Mouse (Mus musculus): Measurements from ENCODE around the gene Cpeb4. TPM values are rescaled to one million over a fixed set of nuclear protein-coding genes. Genes with fewer than 3 reads are reported as not detected.
"Not testable (repeated sequence)": the region's sequence is repeated elsewhere in the genome, so short reads cannot be mapped to it uniquely, and the experiment has no call there.

Cpeb4 gene
- polyA plus RNA-seq, 1 experiment from 2014 or later: 15.1 TPM

GRCm38 (mm10) chr11:31837243-31837642, 34.8 kb upstream of the Cpeb4 start:
- 86% methylated on average over 3 of the region's 3 CpGs for WGBS
- Histone ChIP-seq H3K36me3 (no peaks in the 10 kb centered on the region), H3K4me3 (no peak overlapping the region), H3K27ac (replicated peaks) (no peak overlapping the region), H3K27me3 (no peaks in the 10 kb centered on the region), H3K9ac (no peak overlapping the region), H3K9me3 (no peaks in the 10 kb centered on the region), H3K4me2 (no peak overlapping the region), H3K4me1 (replicated peaks) (peaks cover 20% of the 10 kb centered on the region)
- no peak for ATAC-seq (ENCODE audit: low read depth)

- Histone ChIP-seq H3K4me1 (replicated peaks) (peaks cover 19% of the 10 kb centered on the region), H3K9me3 (no peaks in the 10 kb centered on the region), H3K27me3 (no peaks in the 10 kb centered on the region), H3K9ac (no peak overlapping the region), H3K36me3 (no peaks in the 10 kb centered on the region), H3K4me2 (no peak overlapping the region), H3K27ac (replicated peaks) (0 out of 2 replicates have a peak overlapping the region, but pooled peaks have one; percentile 7), H3K4me3 (no peak overlapping the region)
- WGBS: 93% methylated on average over 4 of the region's 4 CpGs
- ATAC-seq (ENCODE audit: low read depth): no peak
Measured at GRCm38 (mm10) chr11:31837753-31838152, 34.3 kb upstream of the Cpeb4 start.

- H3K36me3 ChIP-seq: no peaks in the 10 kb centered on the region
- no peaks in the 10 kb centered on the region for H3K9me3 ChIP-seq
- 35% methylated on average over 7 of the region's 7 CpGs for WGBS
- peak overlapping the region; percentile 9; the same call in 1 of the 2 replicates for H3K4me2 ChIP-seq
- peak overlapping the region; percentile 70 for H3K27ac ChIP-seq (replicated peaks)
- peaks cover 23% of the 10 kb centered on the region for H3K4me1 ChIP-seq (replicated peaks)
- H3K4me3 ChIP-seq: no peak overlapping the region
- H3K27me3 ChIP-seq: no peaks in the 10 kb centered on the region
- no peak overlapping the region for H3K9ac ChIP-seq
- peak; percentile 70 for ATAC-seq (ENCODE audit: low read depth)
Measured at GRCm38 (mm10) chr11:31838442-31839083, 33.4 kb upstream of the Cpeb4 start.

- Histone ChIP-seq H3K36me3 (no peaks in the 10 kb centered on the region), H3K4me3 (no peak overlapping the region), H3K27me3 (no peaks in the 10 kb centered on the region), H3K4me2 (peak overlapping the region; percentile 9; the same call in 1 of the 2 replicates), H3K9me3 (no peaks in the 10 kb centered on the region), H3K27ac (replicated peaks) (peak overlapping the region; percentile 70), H3K9ac (no peak overlapping the region), H3K4me1 (replicated peaks) (peaks cover 23% of the 10 kb centered on the region)
- peak; percentile 30; the same call in 1 of the 2 replicates for ATAC-seq (ENCODE audit: low read depth)
- 23% methylated on average over 6 of the region's 6 CpGs for WGBS
Measured at GRCm38 (mm10) chr11:31839084-31839460, 32.9 kb upstream of the Cpeb4 start.

GRCm38 (mm10) chr11:31842171-31842959, 29.6 kb upstream of the Cpeb4 start:
- Histone ChIP-seq H3K4me2 (no peak overlapping the region), H3K9me3 (no peaks in the 10 kb centered on the region), H3K27ac (replicated peaks) (no peak overlapping the region), H3K9ac (no peak overlapping the region), H3K36me3 (no peaks in the 10 kb centered on the region), H3K27me3 (no peaks in the 10 kb centered on the region), H3K4me1 (replicated peaks) (peaks cover 34% of the 10 kb centered on the region), H3K4me3 (no peak overlapping the region)
- 72% methylated on average over 5 of the region's 5 CpGs for WGBS
- no peak for ATAC-seq (ENCODE audit: low read depth)

GRCm38 (mm10) chr11:31843177-31843833, 28.7 kb upstream of the Cpeb4 start:
- Histone ChIP-seq H3K36me3 (no peaks in the 10 kb centered on the region), H3K27ac (replicated peaks) (no peak overlapping the region), H3K4me1 (replicated peaks) (peaks cover 41% of the 10 kb centered on the region), H3K27me3 (no peaks in the 10 kb centered on the region), H3K9ac (no peak overlapping the region), H3K9me3 (no peaks in the 10 kb centered on the region), H3K4me2 (no peak overlapping the region), H3K4me3 (no peak overlapping the region)
- ATAC-seq (ENCODE audit: low read depth): no peak
- WGBS: 87% methylated on average over 7 of the region's 7 CpGs

- Histone ChIP-seq H3K4me3 (no peak overlapping the region), H3K36me3 (no peaks in the 10 kb centered on the region), H3K4me1 (replicated peaks) (peaks cover 41% of the 10 kb centered on the region), H3K27me3 (no peaks in the 10 kb centered on the region), H3K9ac (no peak overlapping the region), H3K27ac (replicated peaks) (no peak overlapping the region), H3K4me2 (no peak overlapping the region), H3K9me3 (no peaks in the 10 kb centered on the region)
- WGBS: 84% methylated on average over 5 of the region's 5 CpGs
- no peak for ATAC-seq (ENCODE audit: low read depth)
Measured at GRCm38 (mm10) chr11:31843834-31844188, 28.2 kb upstream of the Cpeb4 start.

GRCm38 (mm10) chr11:31845111-31845510, 26.9 kb upstream of the Cpeb4 start:
- not testable (repeated sequence) for H3K27ac ChIP-seq (replicated peaks); H3K4me3 ChIP-seq; H3K9ac ChIP-seq; H3K9me3 ChIP-seq; H3K27me3 ChIP-seq; H3K4me2 ChIP-seq; H3K36me3 ChIP-seq; ATAC-seq (ENCODE audit: low read depth)
- WGBS: 94% methylated on average over 1 of the region's 1 CpGs
- H3K4me1 ChIP-seq (replicated peaks): peaks cover 31% of the 10 kb centered on the region

GRCm38 (mm10) chr11:31846771-31847468, 25.1 kb upstream of the Cpeb4 start:
- peak; percentile 97 for ATAC-seq (ENCODE audit: low read depth)
- no peak overlapping the region for H3K4me3 ChIP-seq
- no peak overlapping the region for H3K4me2 ChIP-seq
- H3K9me3 ChIP-seq: no peaks in the 10 kb centered on the region
- WGBS: 28% methylated on average over 9 of the region's 9 CpGs
- no peaks in the 10 kb centered on the region for H3K36me3 ChIP-seq
- no peaks in the 10 kb centered on the region for H3K27me3 ChIP-seq
- no peak overlapping the region for H3K9ac ChIP-seq
- H3K4me1 ChIP-seq (replicated peaks): peaks cover 39% of the 10 kb centered on the region
- peak overlapping the region; percentile 67 for H3K27ac ChIP-seq (replicated peaks)

GRCm38 (mm10) chr11:31847469-31847805, 24.6 kb upstream of the Cpeb4 start:
- H3K27me3 ChIP-seq: no peaks in the 10 kb centered on the region
- peaks cover 39% of the 10 kb centered on the region for H3K4me1 ChIP-seq (replicated peaks)
- no peak overlapping the region for H3K9ac ChIP-seq
- H3K36me3 ChIP-seq: no peaks in the 10 kb centered on the region
- ATAC-seq (ENCODE audit: low read depth): peak; percentile 9; the same call in 1 of the 2 replicates
- no peak overlapping the region for H3K4me3 ChIP-seq
- 57% methylated on average over 5 of the region's 5 CpGs for WGBS
- peak overlapping the region; percentile 67 for H3K27ac ChIP-seq (replicated peaks)
- no peaks in the 10 kb centered on the region for H3K9me3 ChIP-seq
- H3K4me2 ChIP-seq: no peak overlapping the region

GRCm38 (mm10) chr11:31848725-31849124, 23.3 kb upstream of the Cpeb4 start:
- Histone ChIP-seq H3K27ac (replicated peaks) (no peak overlapping the region), H3K4me3 (no peak overlapping the region), H3K4me2 (no peak overlapping the region), H3K27me3 (no peaks in the 10 kb centered on the region), H3K36me3 (no peaks in the 10 kb centered on the region), H3K9ac (no peak overlapping the region), H3K9me3 (no peaks in the 10 kb centered on the region), H3K4me1 (replicated peaks) (peaks cover 36% of the 10 kb centered on the region)
- 88% methylated on average over 4 of the region's 4 CpGs for WGBS
- no peak for ATAC-seq (ENCODE audit: low read depth)

Data from neural tube, embryonic 13.5 days (tissue).